Mouse (Mus musculus) erythroblast, embryonic 14.5 days (primary cell): ENCODE measurements around the gene Map3k20. TPM values are rescaled to one million over a fixed set of nuclear protein-coding genes. Genes with fewer than 3 reads are reported as not detected.

ENCODE experiments used
- H3K27me3 ChIP-seq: 2 replicates; pipeline ENCODE4 v1.6.1; 2012; ENCODE audit warnings: inconsistent platforms; ENCODE audit not compliant: control insufficient read depth
- H3K36me3 ChIP-seq: 2 replicates; pipeline ENCODE4 v1.6.1; 2012; ENCODE audit warnings: mild to moderate bottlenecking, inconsistent platforms; ENCODE audit not compliant: control insufficient read depth
- H3K4me1 ChIP-seq: 2 replicates; pipeline ENCODE4 v1.6.1; 2012; ENCODE audit warnings: inconsistent platforms; ENCODE audit not compliant: control insufficient read depth
- H3K4me3 ChIP-seq: replicated peaks from 2 replicates; pipeline ENCODE3; 2012; ENCODE audit warnings: moderate library complexity, mild to moderate bottlenecking, inconsistent platforms
- H3K9me3 ChIP-seq: 2 replicates; pipeline ENCODE4 v1.6.1; 2012; ENCODE audit warnings: low read length, inconsistent platforms, mixed read lengths; ENCODE audit not compliant: control insufficient read depth
- GATA1 ChIP-seq: IDR thresholded peaks from 2 replicates; pipeline ENCODE4 v1.6.1; 2012; ENCODE audit warnings: low read length, inconsistent platforms, mixed read lengths
- TAL1 ChIP-seq: IDR thresholded peaks from 3 replicates; pipeline ENCODE4 v1.6.1; 2012; ENCODE audit warnings: low read length, inconsistent platforms, mixed read lengths
- polyA plus RNA-seq: library from polyadenylated mRNA; stranded (reverse); fragments of >175 nt; gene quantifications from 2 replicates; pipeline ENCODE4 v1.2.3, GENCODE M21; 2012

Map3k20 gene
- polyA plus RNA-seq, 1 experiment = 0.21 TPM

DNA sequence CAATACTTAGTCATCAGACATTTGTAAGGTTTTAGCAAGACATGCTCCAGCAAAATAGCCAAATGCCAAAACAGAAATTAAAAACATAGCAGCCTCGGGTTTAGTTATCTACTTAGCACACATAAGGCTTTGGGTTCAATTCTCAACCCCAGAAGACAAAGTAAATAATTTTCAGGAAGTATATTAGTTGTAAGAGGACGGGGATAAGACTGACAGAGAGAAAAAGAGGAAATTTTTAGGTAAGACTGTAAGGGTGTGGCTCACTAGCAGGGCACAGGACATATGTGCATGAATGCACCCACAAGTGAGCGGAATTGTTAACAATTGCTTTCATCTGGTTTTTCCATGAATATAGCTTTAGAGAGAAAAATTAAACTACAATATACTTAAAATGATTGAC lies 158.5 kb downstream of the Map3k20 start:
- Histone ChIP-seq H3K9me3 (no peaks in the 10 kb centered on the region), H3K36me3 (peaks cover 28% of the 10 kb centered on the region), H3K27me3 (no peaks in the 10 kb centered on the region), H3K4me1 (no peaks in the 10 kb centered on the region), H3K4me3 (no peak overlapping the region)
- no peak for TF ChIP-seq TAL1
- TF ChIP-seq GATA1 = no peak

DNA sequence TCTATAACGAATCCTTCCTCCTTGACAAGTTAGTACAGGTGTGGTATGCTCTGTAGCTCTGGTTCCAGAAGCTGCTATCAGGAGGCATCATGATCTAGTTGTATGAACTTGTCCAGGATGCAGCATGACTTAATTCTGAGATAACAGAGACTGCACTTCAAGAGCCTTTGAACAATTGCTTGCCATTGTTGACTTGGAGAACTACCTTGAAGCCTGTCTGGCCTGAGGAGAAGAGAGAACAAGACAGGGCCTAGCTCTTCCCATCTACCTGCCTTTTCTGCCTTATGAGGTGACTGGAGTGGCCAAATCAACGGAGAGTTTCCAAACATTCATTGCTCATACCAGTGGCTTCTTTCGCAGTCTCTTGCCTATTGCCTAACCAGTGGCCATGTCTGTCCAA lies 160.7 kb downstream of the Map3k20 start:
- TF ChIP-seq TAL1 (no peak), GATA1 (no peak)
- Histone ChIP-seq H3K27me3 (no peaks in the 10 kb centered on the region), H3K4me1 (no peaks in the 10 kb centered on the region), H3K4me3 (no peak overlapping the region), H3K9me3 (no peaks in the 10 kb centered on the region), H3K36me3 (peaks cover 14% of the 10 kb centered on the region)

DNA sequence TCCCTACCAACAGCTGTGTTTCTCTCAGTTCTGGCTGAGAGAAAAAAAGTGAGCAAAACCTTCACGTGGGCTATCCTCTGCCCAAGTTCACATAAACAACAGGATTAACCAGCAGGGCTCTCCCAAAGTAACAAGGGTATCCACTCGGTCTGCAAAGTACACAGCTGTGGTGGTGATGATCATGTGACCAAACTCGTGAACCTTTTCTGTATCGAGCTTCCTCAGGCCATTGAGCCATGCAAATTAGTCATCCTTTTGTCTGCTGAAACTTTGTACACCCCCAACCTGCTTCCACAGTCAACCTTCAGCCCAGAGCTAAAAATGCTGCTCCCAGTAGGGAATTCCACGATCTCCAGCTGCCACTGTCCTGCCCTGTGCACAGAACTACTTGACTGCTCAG lies 161.2 kb downstream of the Map3k20 start:
- no peak for TF ChIP-seq TAL1
- TF ChIP-seq GATA1 = no peak
- Histone ChIP-seq H3K9me3 (no peaks in the 10 kb centered on the region), H3K36me3 (peaks cover 9% of the 10 kb centered on the region), H3K4me3 (no peak overlapping the region), H3K4me1 (no peaks in the 10 kb centered on the region), H3K27me3 (no peaks in the 10 kb centered on the region)

DNA sequence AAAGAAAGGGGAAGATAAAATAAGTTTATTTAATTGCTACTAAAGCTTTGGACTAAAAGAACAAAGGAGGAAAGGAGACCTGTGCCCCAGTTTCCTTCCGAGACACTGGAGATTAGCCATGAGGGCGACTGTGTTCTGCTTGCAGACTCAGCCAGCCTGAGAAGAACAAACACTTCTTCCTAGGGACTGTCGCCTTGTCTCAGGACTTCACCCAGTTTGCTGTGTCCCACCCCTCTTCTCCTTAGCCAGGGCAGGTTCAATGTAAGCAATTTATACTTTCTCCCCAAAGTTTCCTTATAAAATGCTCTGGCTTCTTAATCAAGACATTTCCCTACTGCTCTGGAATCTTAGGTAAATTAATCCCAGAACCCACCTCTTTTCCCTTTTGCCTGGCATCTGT lies 168.1 kb downstream of the Map3k20 start:
- Histone ChIP-seq H3K9me3 (no peaks in the 10 kb centered on the region), H3K36me3 (no peaks in the 10 kb centered on the region), H3K27me3 (no peaks in the 10 kb centered on the region), H3K4me3 (no peak overlapping the region), H3K4me1 (no peaks in the 10 kb centered on the region)
- no peak for TF ChIP-seq TAL1
- no peak for TF ChIP-seq GATA1

DNA sequence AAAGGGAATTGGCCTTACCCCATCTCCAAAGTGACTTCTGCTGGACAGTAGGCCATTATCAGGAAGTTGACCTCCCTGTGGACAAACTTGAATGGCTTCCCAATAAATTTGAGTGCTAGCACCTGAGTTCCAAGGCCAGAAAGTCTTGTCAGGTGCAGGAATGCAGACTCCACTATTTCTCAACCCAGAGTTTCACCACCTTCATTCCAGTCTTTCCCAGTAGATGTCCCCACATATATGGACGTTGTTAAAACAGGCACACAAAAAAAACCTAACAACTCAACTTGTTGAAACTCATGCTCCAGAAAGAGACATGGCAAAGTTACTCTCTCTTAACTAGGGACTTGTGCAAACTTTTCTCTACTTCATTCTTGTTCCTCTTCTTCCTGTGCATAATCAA lies 170.8 kb downstream of the Map3k20 start:
- no peak overlapping the region for H3K4me3 ChIP-seq
- H3K9me3 ChIP-seq = no peaks in the 10 kb centered on the region
- no peaks in the 10 kb centered on the region for H3K36me3 ChIP-seq
- TF ChIP-seq TAL1 (no peak), GATA1 (no peak)
- H3K27me3 ChIP-seq = no peaks in the 10 kb centered on the region
- H3K4me1 ChIP-seq = no peaks in the 10 kb centered on the region

DNA sequence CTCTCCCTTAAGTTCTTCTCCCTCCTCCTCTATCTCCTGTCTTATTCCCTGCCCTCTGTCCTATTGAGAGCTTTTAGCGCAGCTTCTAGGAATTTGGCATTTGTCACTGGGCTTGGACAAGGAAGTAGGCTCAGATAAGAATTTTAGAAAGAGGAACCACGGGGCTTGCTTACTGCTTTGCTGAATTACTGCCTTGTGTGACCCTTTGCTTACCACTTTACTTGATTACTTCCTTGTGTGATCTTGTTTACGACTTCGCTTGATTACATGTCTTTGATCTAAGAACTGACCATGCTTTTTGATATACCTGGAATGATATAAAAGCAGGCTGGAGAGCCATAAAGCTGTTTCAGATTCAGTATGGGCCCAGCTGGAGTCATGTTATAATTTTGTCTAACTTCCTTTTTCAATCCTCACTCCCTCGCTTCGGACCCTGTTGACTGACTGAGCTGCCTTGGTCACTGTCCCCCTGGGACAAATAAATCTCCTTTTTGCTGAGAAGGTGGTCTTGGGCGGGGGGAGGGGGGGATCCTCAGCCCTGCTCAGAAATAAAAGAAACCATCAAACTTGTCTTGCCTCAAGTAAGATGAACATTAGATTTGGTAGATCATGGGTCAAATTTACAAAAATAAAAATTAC lies 179.1 kb downstream of the Map3k20 start:
- Histone ChIP-seq H3K36me3 (no peaks in the 10 kb centered on the region), H3K4me1 (no peaks in the 10 kb centered on the region), H3K9me3 (no peaks in the 10 kb centered on the region), H3K27me3 (no peaks in the 10 kb centered on the region), H3K4me3 (no peak overlapping the region)
- TF ChIP-seq GATA1 (no peak), TAL1 (no peak)

DNA sequence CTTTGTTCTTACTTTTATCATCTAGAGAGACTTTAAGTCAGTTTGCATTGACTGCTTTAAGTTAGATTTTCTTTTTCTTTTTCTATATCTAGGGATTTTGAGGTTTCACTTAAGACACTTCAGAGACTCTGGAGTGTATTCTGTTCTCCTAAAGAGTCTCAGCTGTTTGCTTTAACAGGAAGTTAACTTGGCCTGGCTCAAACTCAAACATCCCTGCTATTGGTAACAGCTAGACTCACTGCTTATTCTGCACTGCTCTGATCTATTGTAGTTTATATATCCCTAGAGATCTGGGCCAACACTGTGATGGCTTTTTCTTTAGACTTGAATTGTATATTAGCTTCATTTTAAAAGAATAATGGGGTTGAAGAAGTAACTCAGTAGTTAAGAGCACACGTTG lies 182.2 kb downstream of the Map3k20 start:
- Histone ChIP-seq H3K4me3 (no peak overlapping the region), H3K36me3 (no peaks in the 10 kb centered on the region), H3K9me3 (no peaks in the 10 kb centered on the region), H3K4me1 (no peaks in the 10 kb centered on the region), H3K27me3 (no peaks in the 10 kb centered on the region)
- TF ChIP-seq TAL1 = no peak
- no peak for TF ChIP-seq GATA1

DNA sequence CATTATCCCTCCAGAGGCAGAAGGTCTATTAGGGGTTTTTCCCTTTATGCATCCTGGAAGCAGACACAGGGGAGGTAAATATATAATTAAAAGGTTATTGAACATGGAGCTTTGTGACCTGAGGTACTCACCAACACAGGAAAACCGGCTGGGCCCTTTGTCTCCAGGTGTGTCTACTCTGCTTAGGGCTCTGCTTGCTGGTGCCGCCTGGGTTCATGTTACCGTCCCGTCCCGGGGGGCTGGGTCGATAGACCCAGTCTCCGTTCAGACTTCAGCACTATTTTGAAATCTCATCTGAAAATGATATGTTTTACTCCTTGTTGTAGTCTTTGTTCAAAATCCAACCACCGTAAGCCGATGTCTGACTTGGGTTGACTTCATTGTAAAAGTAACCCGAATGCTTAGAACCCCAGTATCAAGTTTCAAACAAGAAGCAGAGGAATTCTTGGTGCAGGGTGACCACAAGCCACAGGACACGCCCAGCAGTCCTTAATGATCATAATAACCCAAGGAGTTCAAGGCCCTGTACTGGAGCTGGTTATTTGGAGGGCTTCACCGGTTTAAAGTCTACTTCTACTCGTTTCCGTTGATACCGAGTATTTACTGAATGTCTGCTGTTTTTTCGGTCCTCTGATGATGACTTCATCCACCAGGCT lies 186.1 kb downstream of the Map3k20 start:
- H3K4me3 ChIP-seq = no peak overlapping the region
- peaks cover 33% of the 10 kb centered on the region for H3K4me1 ChIP-seq
- no peaks in the 10 kb centered on the region for H3K27me3 ChIP-seq
- H3K36me3 ChIP-seq = no peaks in the 10 kb centered on the region
- H3K9me3 ChIP-seq = no peaks in the 10 kb centered on the region
- no peak for TF ChIP-seq TAL1
- TF ChIP-seq GATA1 = no peak

DNA sequence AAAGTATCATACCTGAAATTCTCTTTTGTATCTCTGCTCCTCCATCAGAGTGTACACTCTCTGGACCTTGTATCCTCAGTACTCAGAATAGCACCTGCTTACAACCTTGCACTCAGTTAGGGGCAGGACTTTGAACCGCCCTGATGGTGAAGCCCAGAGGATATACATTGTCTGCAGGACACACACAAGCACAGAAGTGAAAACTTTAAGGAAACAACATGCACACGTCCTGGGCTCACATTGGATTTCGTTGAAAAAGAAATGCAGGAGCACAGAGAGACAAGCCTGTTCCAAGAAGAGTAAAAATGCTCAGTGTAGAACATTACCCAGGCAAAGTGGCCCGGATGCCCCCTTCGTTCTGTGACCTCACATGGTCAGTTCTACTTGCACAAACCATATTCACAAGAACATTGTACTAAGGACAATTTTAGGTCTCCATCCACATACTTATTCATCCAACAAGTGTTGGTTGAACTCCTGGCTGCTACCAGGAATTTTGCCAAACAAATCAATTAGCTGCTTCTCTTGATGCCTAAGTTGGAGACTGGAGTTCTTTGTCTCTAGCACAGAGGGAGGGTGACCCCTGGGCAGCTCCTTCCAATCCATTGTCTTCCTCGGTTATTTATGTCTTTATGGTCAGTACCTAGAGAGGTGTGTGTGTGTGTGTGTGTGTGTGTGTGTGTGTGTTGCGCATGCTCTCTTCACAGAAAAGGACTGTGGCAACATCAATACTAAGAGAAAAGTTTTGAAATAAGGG lies 189.3 kb downstream of the Map3k20 start:
- Histone ChIP-seq H3K9me3 (no peaks in the 10 kb centered on the region), H3K4me3 (peak overlapping the region; percentile 88), H3K27me3 (no peaks in the 10 kb centered on the region), H3K4me1 (peaks cover 61% of the 10 kb centered on the region), H3K36me3 (peaks cover 21% of the 10 kb centered on the region)
- TF ChIP-seq GATA1 = no peak
- no peak for TF ChIP-seq TAL1

DNA sequence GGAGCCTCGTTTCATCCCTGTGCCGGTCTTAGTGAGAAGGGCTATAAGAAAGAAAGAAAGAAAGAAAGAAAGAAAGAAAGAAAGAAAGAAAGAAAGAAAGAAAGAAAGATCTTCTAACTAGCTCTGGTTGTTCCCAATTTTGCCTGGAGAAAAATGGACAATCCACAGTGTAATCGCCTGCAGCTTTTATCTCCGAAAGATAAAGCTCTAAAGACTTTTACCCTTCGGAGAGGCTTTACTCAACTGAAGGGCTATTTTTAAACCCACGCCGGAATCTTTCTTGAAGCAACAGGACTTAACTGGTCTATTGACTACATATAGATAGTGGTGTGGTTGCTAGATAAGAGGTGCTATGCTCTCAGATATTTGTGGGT lies 190.0 kb downstream of the Map3k20 start:
- peak overlapping the region; percentile 88 for H3K4me3 ChIP-seq
- TF ChIP-seq TAL1 (no peak), GATA1 (no peak)
- peaks cover 28% of the 10 kb centered on the region for H3K36me3 ChIP-seq
- H3K27me3 ChIP-seq = no peaks in the 10 kb centered on the region
- peaks cover 67% of the 10 kb centered on the region for H3K4me1 ChIP-seq
- H3K9me3 ChIP-seq = no peaks in the 10 kb centered on the region
